Mouse (Mus musculus): ENCODE measurements at regions not wholly inside any gene's neighbourhood (a gene's known extent, or its start where the extent isn't known, plus 50 kb on each side); places are given as distances from the start of the nearest gene placed in this dataset.

- TF ChIP-seq TCF3 (IDR thresholded peaks at IDR 0.05; ENCODE audit: insufficient read length, low read depth) (no peak), POLR2A (IDR thresholded peaks at IDR 0.05; ENCODE audit: insufficient read length, low read depth) (no peak), MAX (IDR thresholded peaks at IDR 0.05; ENCODE audit: low read depth) (no peak)
Measured at GRCm38 (mm10) chr9:27476636-27477035, 80.0 kb downstream of the Spata19 start.

All from myocyte (in vitro differentiated cells).